Mouse (Mus musculus) testis, adult 2 months (tissue): ENCODE data around the gene Gas2l1.

Experiments used
- CTCF ChIP-seq: fragments of 200-500 bp; IDR thresholded peaks from 2 replicates; pipeline ENCODE4 v1.5.1; 2012; ENCODE audit warnings: low read depth, mild to moderate bottlenecking, inconsistent platforms, low read length, moderate library complexity; ENCODE audit not compliant: control insufficient read depth, insufficient read depth, insufficient replicate concordance
- POLR2A ChIP-seq: fragments of 200-500 bp; IDR thresholded peaks from 2 replicates; pipeline ENCODE4 v1.6.1; 2012; ENCODE audit warnings: low read depth, mild to moderate bottlenecking, inconsistent platforms, low read length, moderate library complexity; ENCODE audit not compliant: control insufficient read depth

GRCm38 (mm10) chr11:5100283-5100682 is 35.2 kb upstream of the Gas2l1 start:
- TF ChIP-seq POLR2A (no peak), CTCF (no peak)
